Mouse (Mus musculus): ENCODE data around the gene Camsap1. TPM values are rescaled to one million over a fixed set of nuclear protein-coding genes. Genes with fewer than 3 reads are reported as not detected.

The Camsap1 gene
- polyA plus RNA-seq, 1 experiment, result 41.5 TPM

- no peak for DNase-seq (ENCODE audit: extremely low spot score in 1 of 2, low spot score in 1 of 2)
These were observed 84.1 kb downstream of the Camsap1 start for GRCm38 (mm10) chr2:25898970-25899369.

DNA sequence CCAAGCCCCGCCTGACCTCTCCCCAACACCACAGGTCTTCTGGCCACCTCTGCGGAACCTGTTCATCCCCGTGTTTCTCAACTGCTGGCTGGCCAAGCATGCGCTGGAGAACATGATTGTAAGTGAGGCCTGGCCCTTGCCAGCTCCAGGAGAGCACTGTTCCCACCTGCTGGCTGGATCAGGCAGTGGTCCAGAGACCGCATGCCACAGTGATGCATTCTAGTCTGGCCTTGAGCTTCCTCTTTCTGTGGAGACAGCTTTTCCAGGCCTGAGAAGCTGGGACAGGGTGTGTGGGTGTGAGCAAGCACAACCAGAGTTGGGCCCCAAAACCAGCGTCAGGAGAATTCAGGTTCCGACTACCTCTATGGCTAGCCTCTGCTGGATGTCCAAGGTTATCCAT, 90.6 kb downstream of the Camsap1 start:
- DNase-seq (ENCODE audit: extremely low spot score in 1 of 2, low spot score in 1 of 2), result no peak

GRCm38 (mm10) chr2:25888144-25888543, 94.9 kb downstream of the Camsap1 start:
- DNase-seq (ENCODE audit: extremely low spot score in 1 of 2, low spot score in 1 of 2), result no peak

- DNase-seq (ENCODE audit: extremely low spot score in 1 of 2, low spot score in 1 of 2), result no peak
These were observed 95.9 kb downstream of the Camsap1 start for GRCm38 (mm10) chr2:25887226-25887625.

GRCm38 (mm10) chr2:25884756-25885155, 98.3 kb downstream of the Camsap1 start:
- no peak for DNase-seq (ENCODE audit: extremely low spot score in 1 of 2, low spot score in 1 of 2)

GRCm38 (mm10) chr2:25882276-25882675, 100.8 kb downstream of the Camsap1 start:
- DNase-seq (ENCODE audit: extremely low spot score in 1 of 2, low spot score in 1 of 2), result no peak

DNA sequence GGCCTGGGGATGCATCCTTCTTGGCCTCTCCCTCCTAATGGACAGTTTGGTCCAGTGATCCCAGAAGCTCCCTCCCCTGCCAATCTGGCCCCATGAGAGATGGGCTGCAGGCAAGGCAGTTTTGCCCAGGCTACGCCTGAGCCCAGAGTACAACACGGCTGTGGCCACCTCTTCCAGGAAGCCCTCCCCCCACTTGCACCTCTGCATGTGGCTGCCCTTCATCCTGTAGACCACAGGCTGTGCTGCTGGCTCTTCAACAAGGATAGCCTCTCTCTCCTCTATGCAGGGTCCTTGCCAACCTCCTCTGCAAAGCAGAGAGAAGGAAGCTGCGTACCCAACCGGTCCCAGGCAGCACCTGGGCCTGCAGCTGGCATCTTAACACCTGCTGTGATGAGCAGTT, 104.0 kb downstream of the Camsap1 start:
- no peak for DNase-seq (ENCODE audit: extremely low spot score in 1 of 2, low spot score in 1 of 2)

- no peak for DNase-seq (ENCODE audit: extremely low spot score in 1 of 2, low spot score in 1 of 2)
These were observed 104.6 kb downstream of the Camsap1 start for GRCm38 (mm10) chr2:25878516-25878915.

GRCm38 (mm10) chr2:25877736-25878268, 105.3 kb downstream of the Camsap1 start:
- peak in 1 of 2 experiments; percentile 61 for DNase-seq (ENCODE audit: extremely low spot score in 1 of 2, low spot score in 1 of 2)

- no peak for DNase-seq (ENCODE audit: extremely low spot score in 1 of 2, low spot score in 1 of 2)
These were observed 105.8 kb downstream of the Camsap1 start for GRCm38 (mm10) chr2:25877250-25877735.

Other genes starting within 250 kb of the Camsap1 start
- not detected in 2 replicates for gene Obp2b, start 246.3 kb downstream of the Camsap1 start, polyA plus RNA-seq (2012; rRNA removed)
- gene Lcn3, start 217.7 kb downstream of the Camsap1 start, polyA plus RNA-seq (2012; rRNA removed), result not detected in 2 replicates
- not detected in 2 replicates for gene Lcn11, start 206.3 kb downstream of the Camsap1 start, polyA plus RNA-seq (2012; rRNA removed)
- not detected in 2 replicates for gene Gm13539, start 201.0 kb downstream of the Camsap1 start, polyA plus RNA-seq (2012; rRNA removed)
- gene Glt6d1, start 167.4 kb downstream of the Camsap1 start, polyA plus RNA-seq (2012; rRNA removed), result not detected in 2 replicates
- gene Lcn9, start 160.1 kb downstream of the Camsap1 start, polyA plus RNA-seq (2012; rRNA removed), result not detected in 2 replicates
- gene Sohlh1, start 136.0 kb downstream of the Camsap1 start, polyA plus RNA-seq (2012; rRNA removed), result not detected in 2 replicates
- 183 and 221 TPM in 2 replicates for gene Kcnt1, start 119.5 kb downstream of the Camsap1 start, polyA plus RNA-seq (2012; rRNA removed)
- gene Ubac1, start 38.5 kb upstream of the Camsap1 start, polyA plus RNA-seq (2012; rRNA removed), result 78.1 and 79.7 TPM in 2 replicates
- 66.9 and 72.8 TPM in 2 replicates for gene Nacc2, start 139.9 kb upstream of the Camsap1 start, polyA plus RNA-seq (2012; rRNA removed)
- gene Lhx3, start 225.0 kb upstream of the Camsap1 start, polyA plus RNA-seq (2012; rRNA removed), result 0.13 and 0.22 TPM in 2 replicates

Data from frontal cortex, adult 2 months (tissue).